Mouse (Mus musculus) cerebellum, adult 11-12 months (tissue): ENCODE measurements around the gene Slc35b2.

Experiments
- DNase-seq: peaks from one replicate; pipeline ENCODE4 v3.0.0; 2022

Gene Slc35b2

GRCm38 (mm10) chr17:45601325-45601724 lies 37.7 kb downstream of the Slc35b2 start:
- no peak for DNase-seq

DNA sequence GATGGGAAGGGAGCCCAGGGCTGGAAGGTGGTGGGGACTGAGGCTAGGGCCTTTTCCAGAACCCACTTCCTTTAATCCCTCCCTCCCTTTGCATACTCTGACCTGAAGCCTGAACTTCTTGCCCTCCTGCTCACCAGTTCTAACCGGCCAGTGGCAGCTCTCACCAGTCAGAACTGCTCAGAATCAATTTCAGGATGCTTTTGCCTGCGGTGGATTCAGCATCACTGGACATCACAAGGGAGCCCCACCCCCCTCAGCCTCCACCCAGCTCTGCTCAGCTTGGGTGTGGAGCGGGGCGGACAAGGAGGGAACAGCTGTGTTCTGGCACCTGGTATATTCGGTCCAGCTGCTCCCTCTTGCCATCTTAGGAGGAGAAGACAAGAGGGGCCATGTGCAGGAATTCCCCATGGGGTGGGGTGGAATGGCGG lies 38.2 kb downstream of the Slc35b2 start, which contains the start of gene Mymx:
Gene Mymx, minus strand, starts transcription at position 226 of the 428 bp plus-strand sequence.
- DNase-seq: no peak

GRCm38 (mm10) chr17:45602984-45603383 lies 39.3 kb downstream of the Slc35b2 start:
- no peak for DNase-seq

DNA sequence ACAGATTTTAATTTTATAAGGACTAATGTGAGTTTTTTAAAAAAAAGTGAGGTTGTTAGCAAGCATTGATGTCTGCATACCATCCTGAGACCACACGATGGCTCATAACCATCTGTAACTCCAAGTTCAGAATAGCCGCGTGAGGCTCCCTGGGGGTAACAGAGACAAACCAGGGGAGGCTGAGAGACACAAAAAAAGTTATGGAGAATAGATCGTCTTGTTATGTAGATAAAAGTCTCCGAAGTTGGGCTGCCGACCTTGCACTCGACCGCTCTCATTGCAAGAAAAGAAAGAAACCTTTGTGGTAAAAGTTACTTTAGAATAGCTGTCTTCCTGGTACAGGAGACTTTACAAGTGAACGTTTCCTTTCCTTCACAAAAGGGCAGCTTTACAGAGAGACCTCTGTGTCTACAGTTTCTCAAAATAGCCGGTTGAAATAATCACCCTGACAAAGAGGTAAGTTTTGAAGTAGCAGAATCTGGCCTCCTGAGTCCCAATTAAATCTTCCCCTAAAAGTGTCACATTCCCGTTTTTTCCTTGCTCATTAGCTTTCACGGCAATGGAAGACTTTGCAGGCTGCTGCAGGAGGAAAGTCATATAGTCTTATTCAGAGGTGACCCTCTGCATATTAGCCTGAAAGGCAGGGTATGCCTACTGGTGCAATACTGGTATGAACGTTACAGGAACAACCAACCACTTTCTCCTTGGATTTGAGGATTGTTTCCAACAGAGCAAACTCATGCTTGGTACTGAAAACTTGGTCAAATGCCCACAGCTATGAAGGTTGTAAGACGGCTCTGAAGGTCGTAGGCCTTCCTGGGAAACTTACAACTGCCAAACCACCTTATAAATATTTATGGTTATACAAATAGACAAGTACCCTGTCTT lies 43.6 kb downstream of the Slc35b2 start:
- DNase-seq: no peak

DNA sequence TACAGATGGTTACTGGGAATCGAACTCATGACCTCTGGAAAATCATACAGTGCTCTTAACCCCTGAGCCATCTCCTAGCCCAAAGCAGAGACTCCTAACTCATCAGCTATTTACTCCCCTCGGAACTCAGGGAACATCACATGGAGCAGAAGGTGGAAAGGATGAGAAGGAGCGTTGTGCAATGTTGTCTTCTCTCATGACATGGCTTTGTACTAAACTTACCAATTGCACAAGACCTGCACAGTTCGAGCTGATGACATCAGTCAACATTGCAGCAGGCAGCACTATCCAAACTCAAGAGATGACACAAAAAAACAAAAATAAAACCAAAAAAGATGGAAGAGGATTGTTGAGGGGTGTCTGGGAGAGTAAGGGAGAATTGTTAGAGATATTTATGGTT lies 44.7 kb downstream of the Slc35b2 start:
- DNase-seq: no peak

GRCm38 (mm10) chr17:45610144-45610866 lies 46.6 kb downstream of the Slc35b2 start:
- DNase-seq: no peak

GRCm38 (mm10) chr17:45612008-45612407 lies 48.3 kb downstream of the Slc35b2 start:
- DNase-seq: no peak

DNA sequence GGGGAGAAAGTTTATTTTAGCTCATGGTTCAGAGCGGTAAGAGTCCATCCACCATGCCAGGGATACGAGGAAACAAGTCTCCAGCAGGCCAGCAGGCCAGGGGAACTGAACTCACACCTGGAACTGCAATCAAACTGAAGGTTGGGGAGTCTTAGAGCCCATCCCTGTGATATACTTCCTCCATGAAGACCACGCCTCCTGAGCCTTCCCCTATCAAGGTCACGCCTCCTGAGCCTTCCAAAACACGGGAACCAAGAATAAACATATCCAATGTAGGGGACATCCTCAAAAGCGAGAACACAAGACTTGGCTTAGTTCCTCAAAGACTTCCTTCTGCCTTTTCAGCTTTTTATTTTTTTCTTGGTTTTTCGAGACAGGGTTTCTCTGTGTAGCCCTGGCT lies 49.2 kb downstream of the Slc35b2 start:
- no peak for DNase-seq

DNA sequence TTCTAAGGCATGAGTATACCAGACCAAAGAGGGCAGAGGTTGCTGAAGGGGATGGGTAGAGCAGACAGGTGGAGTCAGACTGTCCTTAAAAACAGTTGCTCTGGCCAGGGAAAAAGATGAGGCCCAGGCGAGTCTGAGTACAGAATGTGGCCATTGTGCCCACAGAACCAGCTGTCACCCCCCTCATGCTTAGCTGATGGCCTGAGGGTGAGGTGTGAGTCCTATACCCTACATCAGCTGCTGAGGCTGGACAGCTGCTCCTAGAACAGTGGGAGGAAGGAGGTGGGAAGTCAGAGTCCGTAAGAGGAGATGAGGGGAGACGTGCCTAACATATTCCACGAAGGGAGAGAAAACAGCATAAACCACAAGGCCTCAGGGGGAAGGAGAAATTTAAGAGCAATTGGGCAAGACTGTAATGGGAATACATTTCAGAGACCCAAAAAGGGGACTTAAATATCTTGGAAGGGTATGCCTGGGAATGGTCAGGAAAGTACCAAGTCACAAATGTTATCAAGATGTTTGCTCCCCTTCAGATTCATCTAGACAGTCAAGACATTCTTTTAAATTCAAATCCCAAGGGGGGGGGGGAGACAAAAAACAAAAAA lies 52.5 kb downstream of the Slc35b2 start:
- no peak for DNase-seq

- DNase-seq: no peak
Measured at GRCm38 (mm10) chr17:45616679-45617078, 53.0 kb downstream of the Slc35b2 start.
